Mouse (Mus musculus) layer of hippocampus, postnatal 36 days (tissue): ENCODE data around the gene Gnb5. TPM values are rescaled to one million over a fixed set of nuclear protein-coding genes. Genes with fewer than 3 reads are reported as not detected.
"Not testable (repeated sequence)": the region's sequence is repeated elsewhere in the genome, so short reads cannot be mapped to it uniquely, and the experiment has no call there.

Experiments used
- DNase-seq, 2 experiments: peaks; one replicate each; pipeline ENCODE4 v3.0.0; 2022
- total RNA-seq, 2 experiments: library from RNA; stranded (reverse); gene quantifications; 2 replicates each; pipeline ENCODE4 v1.2.3; 2021

Gene Gnb5
- total RNA-seq, 2 experiments from 2014 or later: 115 to 128 TPM

GRCm38 (mm10) chr9:75362201-75362600 lies 56.1 kb downstream of the Gnb5 start:
- DNase-seq: no peak

GRCm38 (mm10) chr9:75363001-75363400 lies 56.9 kb downstream of the Gnb5 start:
- DNase-seq: no peak

- not testable (repeated sequence) for DNase-seq
These were observed 57.6 kb downstream of the Gnb5 start for GRCm38 (mm10) chr9:75363702-75364101.

DNA sequence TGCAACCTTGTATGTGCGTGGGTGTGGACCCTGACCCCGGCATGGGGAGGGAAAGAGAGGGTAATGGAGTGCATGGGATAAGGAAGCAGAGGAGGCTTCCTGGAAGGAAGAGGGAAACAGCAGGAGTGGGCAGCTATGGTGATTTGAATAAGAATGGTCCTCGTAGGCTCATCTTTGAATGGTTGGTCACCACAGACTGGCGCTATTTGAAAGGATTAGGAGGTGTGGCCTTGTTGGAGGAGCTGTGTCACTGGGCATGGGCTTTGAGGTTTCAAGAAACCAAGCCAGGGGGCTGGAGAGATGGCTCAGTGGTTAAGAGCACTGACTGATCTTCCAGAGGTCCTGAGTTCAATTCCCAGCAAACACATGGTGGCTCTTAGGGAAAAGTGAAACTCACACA lies 59.1 kb downstream of the Gnb5 start:
- no peak for DNase-seq

- DNase-seq: no peak
These were observed 60.1 kb downstream of the Gnb5 start for GRCm38 (mm10) chr9:75366191-75366590.

DNA sequence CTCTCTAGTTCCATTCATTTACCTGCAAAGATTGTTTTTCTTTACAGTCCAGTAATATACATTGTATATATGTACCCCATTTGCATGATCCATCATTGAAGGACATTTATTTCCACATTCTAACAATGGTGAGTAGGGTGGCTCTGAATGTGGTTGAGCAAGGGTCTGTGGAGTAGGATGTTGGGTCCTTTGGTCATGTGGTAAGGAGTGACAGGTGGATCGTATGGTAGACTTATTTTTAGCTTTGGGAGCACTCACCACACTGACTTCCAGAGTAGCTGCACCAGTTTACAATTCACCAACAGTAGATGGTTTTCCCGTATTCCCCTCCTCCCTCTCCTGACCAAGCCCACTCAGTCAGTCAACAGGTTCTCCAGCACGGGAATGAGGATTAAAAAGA lies 62.7 kb downstream of the Gnb5 start:
- no peak for DNase-seq

DNA sequence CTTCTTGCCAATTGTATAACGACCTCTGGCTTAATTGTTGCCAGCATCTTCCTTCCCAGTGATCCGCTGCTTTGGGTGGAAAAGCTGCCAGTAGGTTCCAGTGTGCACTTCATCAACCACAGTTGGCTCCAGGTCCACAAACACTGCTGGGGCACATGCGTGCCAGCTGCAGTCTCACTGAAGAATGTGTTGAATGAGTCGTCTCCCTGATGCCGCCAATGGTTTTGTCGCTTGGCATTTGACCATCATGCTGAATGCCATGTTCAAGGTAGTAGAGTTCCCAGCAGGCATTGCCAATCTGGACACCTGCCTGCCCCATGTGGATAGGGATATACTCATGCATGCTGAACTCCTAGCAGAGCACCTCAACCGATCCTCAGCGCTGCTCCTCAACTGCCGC lies 69.5 kb downstream of the Gnb5 start:
- no peak for DNase-seq

DNA sequence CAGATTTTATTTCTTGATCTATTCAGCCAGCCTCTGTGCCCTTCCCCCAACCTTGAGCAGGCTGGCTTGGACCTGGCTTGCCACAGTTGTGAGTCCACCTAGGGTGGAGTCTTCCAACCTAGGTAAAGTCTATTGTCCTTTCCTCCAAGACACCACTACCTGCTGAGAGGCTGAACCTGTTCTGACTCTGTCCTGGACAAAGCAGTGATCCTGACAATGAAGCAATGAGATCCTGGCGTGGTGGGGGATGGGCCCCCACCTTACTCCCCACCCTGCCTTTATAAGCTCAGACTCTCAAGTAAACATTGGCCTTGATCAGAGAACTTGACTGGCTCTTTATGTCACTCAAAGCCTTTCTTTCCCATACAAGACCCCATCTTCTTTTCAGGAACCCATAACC lies 70.3 kb downstream of the Gnb5 start:
- DNase-seq: no peak

DNA sequence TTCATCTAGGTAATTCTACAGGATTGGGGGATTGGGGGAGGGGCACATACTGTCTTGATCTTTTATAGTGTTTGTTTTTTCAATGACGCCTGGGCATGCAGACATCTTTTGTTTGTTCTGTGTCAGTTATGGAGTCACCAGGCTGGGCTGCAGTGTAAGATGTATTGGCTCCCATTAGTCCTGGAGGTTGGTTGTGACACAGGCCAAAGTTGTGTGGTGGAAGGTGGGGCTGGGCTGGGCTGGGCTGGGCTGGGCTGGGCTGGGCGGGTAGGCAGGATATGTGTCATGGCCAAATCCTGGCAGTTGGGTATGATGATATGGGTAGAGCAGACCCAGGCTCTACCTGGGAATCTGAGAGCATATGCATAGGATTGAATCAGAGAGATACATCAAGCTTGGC lies 72.7 kb downstream of the Gnb5 start:
- DNase-seq: no peak

- DNase-seq: no peak
These were observed 76.7 kb downstream of the Gnb5 start for GRCm38 (mm10) chr9:75382825-75383224.

DNA sequence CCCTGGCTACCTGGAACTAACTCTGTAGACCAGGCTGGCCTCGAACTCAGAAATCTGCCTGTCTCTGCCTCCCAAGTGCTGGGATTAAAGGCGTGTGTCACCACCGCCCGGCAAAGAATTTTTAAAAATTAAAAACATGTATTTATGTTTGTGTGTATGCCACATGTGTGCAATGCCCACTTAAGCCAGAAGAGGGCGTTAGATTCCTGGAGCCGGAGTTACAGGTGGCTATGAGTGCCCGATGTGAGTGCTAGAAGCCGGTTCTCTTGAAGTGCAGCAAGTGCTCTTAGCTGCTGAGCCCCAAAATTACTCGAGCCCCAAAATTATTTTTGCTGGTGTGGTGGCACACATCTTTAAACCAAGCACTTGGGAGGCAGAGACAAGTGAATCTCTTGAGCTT lies 77.7 kb downstream of the Gnb5 start:
- no peak for DNase-seq

DNA sequence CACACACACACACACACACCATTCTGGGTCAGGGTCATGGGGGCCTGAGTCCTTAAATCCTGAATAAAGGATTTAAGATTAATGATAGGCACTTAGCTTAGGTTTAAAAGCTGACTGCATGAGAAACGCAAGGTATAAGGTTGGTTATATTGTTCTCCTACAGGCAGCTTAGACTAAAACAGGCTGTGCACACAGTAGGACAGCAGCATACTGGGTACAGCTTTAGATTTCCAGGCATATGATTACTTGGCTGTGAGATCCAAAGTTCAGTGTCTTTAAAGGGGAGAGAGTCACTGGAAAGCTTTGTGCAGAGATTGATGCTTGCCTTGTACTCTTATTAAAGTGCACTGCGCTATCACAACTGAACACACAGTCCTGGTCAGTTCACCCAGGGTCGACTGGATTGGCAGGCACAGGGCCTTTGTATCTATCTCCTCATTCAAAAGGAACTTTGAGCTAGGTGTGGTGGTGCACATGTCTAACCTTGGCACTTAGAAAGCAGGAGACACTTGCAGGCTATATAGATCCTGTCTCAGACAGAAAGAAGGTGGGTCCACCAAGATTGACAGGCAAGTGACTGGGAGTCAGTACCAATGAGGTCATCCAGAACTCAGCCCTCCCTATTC lies 78.4 kb downstream of the Gnb5 start:
- no peak for DNase-seq

GRCm38 (mm10) chr9:75385218-75385974 lies 79.3 kb downstream of the Gnb5 start:
- no peak for DNase-seq

DNA sequence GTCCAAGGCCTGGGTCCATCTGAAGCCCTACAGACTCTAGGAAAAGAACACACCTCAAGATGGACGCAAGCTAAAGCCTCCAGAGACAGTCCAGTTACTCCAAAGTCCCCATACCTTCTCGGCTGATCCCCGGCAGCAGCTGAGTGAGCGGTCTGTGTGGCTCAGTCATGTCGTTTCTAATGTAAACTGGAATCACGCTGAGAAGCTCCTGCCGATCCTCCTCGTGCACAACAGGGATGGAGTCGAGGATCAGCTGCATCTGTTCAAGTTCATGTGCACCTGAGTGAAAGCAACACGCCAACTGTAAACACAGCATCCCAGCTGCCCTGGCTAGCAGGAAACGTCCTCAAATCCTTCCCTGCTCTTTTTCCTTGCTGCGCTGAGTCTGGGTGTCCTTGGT lies 87.2 kb downstream of the Gnb5 start:
- DNase-seq: no peak

Other genes starting within 250 kb of the Gnb5 start
- 100 to 1,000 TPM; 189 to 191 TPM for gene Myo5a, start 235.3 kb upstream of the Gnb5 start, total RNA-seq
- gene Myo5c, start 74.3 kb upstream of the Gnb5 start, total RNA-seq: under 1 TPM; 0.50 to 0.53 TPM
- under 1 TPM in 1 of 2 experiments, not detected in 1; 0.27 TPM for gene Bcl2l10, start 41.5 kb downstream of the Gnb5 start, total RNA-seq
- 10 to 100 TPM; 27.4 to 28.1 TPM for gene Mapk6, start 103.7 kb downstream of the Gnb5 start, total RNA-seq
- 10 to 100 TPM; 22.8 to 23.9 TPM for gene Leo1, start 135.2 kb downstream of the Gnb5 start, total RNA-seq